Mouse (Mus musculus) right cerebral cortex, postnatal 14 days (tissue): ENCODE data around the gene Actg1.
A peak's percentile ranks its signal among the peaks of the same experiment; 100 is the strongest.

Source experiments
- DNase-seq: peaks from one replicate; pipeline ENCODE4 v3.0.0; 2022

The Actg1 gene

GRCm38 (mm10) chr11:120347791-120348683, at the start of gene Actg1:
Gene Actg1 (minus strand): TSS chr11:120348542.
- peak; percentile 83 for DNase-seq

GRCm38 (mm10) chr11:120397602-120398001, 49.3 kb upstream of the Actg1 start:
- no peak for DNase-seq

GRCm38 (mm10) chr11:120395661-120396060, 47.3 kb upstream of the Actg1 start:
- DNase-seq, result no peak

- no peak for DNase-seq
Measured at GRCm38 (mm10) chr11:120388580-120388979, 40.2 kb upstream of the Actg1 start.

GRCm38 (mm10) chr11:120387157-120387556, 38.8 kb upstream of the Actg1 start:
- DNase-seq, result no peak

GRCm38 (mm10) chr11:120386632-120387031, 38.3 kb upstream of the Actg1 start:
- no peak for DNase-seq

- DNase-seq, result peak; percentile 16
Measured at GRCm38 (mm10) chr11:120382509-120382908, 34.2 kb upstream of the Actg1 start.

GRCm38 (mm10) chr11:120381157-120381556, 32.8 kb upstream of the Actg1 start:
- DNase-seq, result no peak

GRCm38 (mm10) chr11:120380271-120380670, 31.9 kb upstream of the Actg1 start:
- DNase-seq, result peak; percentile 6

GRCm38 (mm10) chr11:120378611-120379540, 30.5 kb upstream of the Actg1 start, which contains the start of gene Faap100:
Gene Faap100 (minus strand): TSS chr11:120378764.
- DNase-seq, result peak; percentile 82

GRCm38 (mm10) chr11:120378031-120378610, 29.8 kb upstream of the Actg1 start:
- DNase-seq, result peak; percentile 39

- peak; percentile 16 for DNase-seq
Measured at GRCm38 (mm10) chr11:120377337-120377736, 29.0 kb upstream of the Actg1 start.

GRCm38 (mm10) chr11:120376302-120377160, 28.2 kb upstream of the Actg1 start:
- peak; percentile 7 for DNase-seq

GRCm38 (mm10) chr11:120375324-120375723, 27.0 kb upstream of the Actg1 start:
- DNase-seq, result peak; percentile 5

GRCm38 (mm10) chr11:120373820-120374586, 25.7 kb upstream of the Actg1 start:
- peak; percentile 20 for DNase-seq

GRCm38 (mm10) chr11:120373025-120373424, 24.7 kb upstream of the Actg1 start:
- peak; percentile 20 for DNase-seq

GRCm38 (mm10) chr11:120369656-120370055, 21.3 kb upstream of the Actg1 start:
- peak; percentile 66 for DNase-seq

GRCm38 (mm10) chr11:120366443-120367027, 18.2 kb upstream of the Actg1 start:
- DNase-seq, result no peak

GRCm38 (mm10) chr11:120362891-120363290, 14.5 kb upstream of the Actg1 start:
- no peak for DNase-seq

GRCm38 (mm10) chr11:120361295-120361694, 13.0 kb upstream of the Actg1 start, which contains the start of gene Fscn2:
Gene Fscn2 (plus strand): TSS chr11:120361534.
- no peak for DNase-seq

- DNase-seq, result no peak
Measured at GRCm38 (mm10) chr11:120360755-120361154, 12.4 kb upstream of the Actg1 start.
